Mouse (Mus musculus): ENCODE data around the gene Scp2d1. TPM values are rescaled to one million over a fixed set of nuclear protein-coding genes. Genes with fewer than 3 reads are reported as not detected.
A peak's percentile ranks its signal among the peaks of the same experiment; 100 is the strongest.
"Not testable (repeated sequence)": the region's sequence is repeated elsewhere in the genome, so short reads cannot be mapped to it uniquely, and the experiment has no call there.

Scp2d1 gene
- total RNA-seq (2021): not detected

DNA sequence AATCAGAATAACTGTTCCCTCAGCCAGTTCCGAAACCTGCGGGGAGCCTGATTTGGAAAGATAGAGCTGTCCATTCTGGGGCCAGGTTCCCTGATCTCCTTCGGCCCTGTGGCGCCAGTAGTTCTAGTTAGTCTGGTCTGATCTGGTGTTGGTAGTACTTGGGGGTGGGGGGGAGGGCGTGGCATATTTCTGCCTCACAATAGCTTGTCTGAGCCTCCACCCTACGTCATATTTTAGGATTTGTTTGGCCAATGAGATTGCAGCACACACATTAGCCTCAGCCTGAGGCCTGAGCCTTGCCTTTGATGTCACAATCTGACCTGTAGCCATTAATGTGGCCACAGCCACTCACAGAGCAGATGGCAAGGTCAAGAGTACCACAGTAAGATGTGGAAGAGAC, at the start of gene Scp2d1:
Gene Scp2d1 (plus strand): TSS at position 301 of the 400 bp plus-strand sequence.
- DNase-seq; intact Hi-C loops (cut with DNase I): not testable (repeated sequence)

DNA sequence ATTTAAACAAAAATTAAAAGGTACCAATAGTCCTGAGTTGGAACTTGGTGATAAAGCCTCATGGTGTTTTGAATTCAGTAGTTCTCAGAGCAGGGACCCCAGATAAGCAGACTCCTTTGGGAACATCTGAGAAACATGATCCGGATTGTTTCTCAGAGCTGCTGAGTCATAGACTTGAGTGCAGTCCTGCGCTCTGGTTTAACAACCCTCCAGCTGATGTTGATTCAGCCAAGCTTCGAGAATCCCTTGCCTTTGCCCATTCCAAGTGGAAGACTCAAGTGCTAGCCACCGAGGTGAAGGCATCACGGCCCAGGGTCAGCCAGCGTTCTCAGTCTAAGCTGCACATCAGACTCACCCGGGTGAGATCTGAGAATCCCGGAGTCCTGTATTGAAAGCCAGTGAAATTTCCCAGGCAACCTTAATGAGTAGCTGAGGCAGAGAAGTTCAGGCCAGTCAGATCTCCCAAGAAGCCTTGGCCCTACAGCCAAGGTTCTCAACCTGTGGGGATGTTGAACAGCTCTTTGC, 48.8 kb upstream of the Scp2d1 start:
- intact Hi-C loops (cut with DNase I): no loop called here

DNA sequence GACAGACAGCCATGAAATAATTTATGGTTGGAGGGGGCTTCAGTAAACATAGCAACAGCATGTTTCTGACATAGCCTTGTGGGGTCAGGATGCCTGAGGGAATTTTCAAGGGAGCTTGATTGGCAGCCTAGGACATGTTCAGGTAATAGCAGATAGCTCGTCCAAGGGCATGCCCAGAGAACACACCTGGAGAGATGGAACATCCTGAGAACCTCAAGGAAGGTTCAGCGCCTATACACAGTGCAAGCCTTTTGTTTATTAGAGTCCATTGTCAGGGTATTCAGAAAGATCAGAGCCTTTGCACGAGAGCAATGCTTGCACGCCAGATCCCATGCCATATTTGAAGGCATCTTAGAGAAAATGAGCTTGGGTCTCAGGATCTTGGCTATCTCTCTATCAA, 47.8 kb upstream of the Scp2d1 start:
- intact Hi-C loops (cut with DNase I): no loop called here
- no peak for DNase-seq

More for the DNA sequence above, 48.8 kb upstream of the Scp2d1 start:
- DNase-seq: peak; percentile 9 to 18

DNA sequence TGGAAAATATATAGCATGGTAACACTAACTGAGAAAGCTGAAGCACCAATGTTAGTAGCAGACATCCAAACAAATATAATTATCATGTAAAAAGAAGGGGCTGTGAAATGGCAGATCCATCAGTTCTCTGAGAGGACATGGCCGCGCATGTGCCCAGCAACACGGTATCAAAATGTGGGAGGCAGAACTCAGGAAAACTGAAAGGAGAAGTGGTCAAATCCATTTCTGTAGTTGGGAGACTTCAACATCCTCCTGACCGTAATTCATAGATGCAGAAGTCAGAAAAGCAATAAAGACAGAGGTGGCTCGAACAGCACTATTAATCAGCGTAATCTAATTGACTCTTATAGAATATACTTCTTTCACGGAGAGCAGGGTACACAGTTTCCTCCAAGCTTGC, 44.2 kb upstream of the Scp2d1 start:
- DNase-seq: no peak

DNA sequence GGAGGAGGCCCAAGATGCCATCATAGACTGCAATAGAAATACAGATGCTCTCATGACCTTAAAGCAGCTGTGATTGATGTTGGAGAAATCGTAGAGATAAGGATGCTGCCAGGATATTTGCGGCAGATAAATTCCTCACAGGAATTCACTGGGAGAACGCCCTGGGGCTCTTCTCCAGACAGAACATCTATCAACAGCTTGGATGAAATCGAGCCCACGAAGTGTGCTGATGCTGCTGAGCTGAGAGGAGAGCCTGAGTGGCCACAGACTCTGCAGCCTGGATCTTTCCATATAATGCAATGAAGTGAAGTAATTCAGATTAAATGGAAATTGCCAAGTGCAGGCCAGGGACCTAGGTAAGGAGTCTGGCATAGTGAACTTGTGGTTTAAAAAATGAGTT, 42.7 kb upstream of the Scp2d1 start:
- no peak for DNase-seq
- intact Hi-C loops (cut with DNase I): no loop called here

More for the DNA sequence above, 44.2 kb upstream of the Scp2d1 start:
- intact Hi-C loops (cut with DNase I): no loop called here

DNA sequence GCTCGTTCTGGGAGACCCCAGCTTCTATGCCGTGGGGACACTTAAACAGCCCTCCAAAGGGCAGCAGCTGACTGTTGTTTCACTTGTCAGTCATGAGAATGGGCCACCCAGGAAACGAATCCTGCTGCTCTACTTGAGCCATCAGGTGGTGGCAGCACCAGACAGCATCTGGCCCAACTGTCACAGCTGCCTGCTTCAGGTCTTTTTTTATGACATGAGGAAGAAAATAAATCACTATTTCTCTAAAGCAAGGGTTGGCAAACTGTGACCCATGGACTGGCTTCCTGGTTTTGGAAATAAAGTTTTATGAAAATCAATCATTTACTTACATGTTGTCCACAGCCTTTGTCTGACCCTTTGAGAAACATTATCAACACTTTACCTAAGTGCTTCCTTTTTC, 41.6 kb upstream of the Scp2d1 start:
- intact Hi-C loops (cut with DNase I): no loop called here
- DNase-seq: no peak

DNA sequence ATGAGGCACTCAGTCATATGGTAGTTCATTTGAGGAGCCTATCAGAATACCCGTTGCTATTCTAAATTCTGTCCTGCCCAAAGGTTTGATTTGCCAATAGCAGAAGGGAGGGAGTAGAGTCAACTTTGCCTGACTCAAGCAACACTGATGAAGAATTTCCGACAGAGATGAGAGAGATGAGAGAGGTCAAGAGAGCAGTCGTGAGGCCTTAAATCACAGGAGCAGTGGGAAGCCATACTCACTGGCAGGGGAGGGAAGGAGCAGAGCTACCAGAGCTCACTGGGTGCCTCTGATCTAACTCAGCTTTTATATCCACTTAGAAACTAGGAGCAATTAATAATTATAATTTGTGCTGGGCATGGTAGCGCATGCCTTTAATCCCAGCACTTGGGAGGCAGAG, 41.0 kb upstream of the Scp2d1 start:
- intact Hi-C loops (cut with DNase I): no loop called here
- DNase-seq: no peak

DNA sequence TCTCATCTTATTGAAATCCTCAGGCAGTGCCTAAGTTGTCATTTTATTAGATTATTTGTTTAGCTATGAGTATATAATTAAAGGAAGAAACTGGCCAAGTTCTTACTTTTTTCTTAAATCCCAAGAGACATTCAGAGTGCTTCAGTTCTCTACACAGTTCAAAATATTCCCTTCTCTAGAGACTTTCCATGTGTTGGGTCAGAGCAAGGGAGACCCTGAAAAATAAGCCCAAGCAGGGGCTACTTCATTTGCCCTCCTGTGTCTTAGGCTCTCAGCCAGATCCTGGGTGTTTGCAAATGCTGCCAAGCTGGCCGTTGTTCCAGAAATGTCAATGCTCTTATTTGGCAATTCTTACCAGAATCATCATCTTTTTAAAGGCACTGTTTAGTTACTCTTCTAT, 40.3 kb upstream of the Scp2d1 start:
- intact Hi-C loops (cut with DNase I): no loop called here
- no peak for DNase-seq

DNA sequence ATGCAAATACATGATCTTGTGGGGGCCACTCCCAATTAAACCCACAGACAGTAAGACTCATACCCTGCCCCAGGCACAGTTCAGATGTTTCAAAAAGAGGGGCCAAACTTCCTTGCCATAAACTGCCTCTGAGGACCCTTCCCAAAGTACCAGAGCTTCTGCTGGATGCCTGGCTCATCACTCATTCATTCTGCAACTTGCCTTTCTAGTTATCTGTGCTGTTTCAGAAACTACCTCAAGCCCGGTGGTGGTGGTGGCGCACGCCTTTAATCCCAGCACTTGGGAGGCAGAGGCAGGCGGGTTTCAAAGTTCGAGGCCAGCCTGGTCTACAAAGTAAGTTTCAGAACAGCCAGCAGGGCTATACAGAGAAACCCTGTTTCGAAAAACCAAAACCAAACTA, 39.6 kb upstream of the Scp2d1 start:
- no peak for DNase-seq
- intact Hi-C loops (cut with DNase I): no loop called here

DNA sequence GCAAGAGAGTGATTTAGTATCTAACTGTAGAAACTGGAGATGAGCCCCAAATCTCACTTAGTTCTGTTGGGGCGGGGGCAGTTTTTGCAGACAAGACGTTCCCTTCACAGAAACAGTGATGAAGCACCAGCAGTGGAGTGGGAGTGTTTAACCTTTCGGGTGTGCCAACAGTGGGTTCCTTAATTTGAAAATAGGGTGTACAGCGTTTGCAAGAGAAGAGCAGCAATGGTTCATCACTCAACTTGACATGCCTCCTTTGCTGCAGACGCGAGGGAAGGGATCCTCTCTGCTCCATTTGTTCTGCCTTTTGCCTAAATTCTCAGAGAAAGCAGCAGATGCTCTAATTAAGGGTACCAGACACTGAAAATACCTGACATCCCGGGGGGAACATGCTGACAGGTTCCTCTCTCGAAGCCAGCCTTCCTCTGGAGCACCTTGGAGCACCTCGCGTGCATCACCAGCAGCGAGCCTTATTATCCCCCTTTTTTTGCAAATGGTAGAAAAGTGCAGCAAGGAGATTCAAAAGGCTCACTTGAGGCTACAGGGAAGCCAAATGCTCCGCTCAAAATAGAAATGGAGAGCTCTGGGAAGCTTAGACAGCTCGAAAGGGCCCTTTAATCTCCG, 31.7 kb upstream of the Scp2d1 start:
- intact Hi-C loops (cut with DNase I): no loop called here
- DNase-seq: no peak

DNA sequence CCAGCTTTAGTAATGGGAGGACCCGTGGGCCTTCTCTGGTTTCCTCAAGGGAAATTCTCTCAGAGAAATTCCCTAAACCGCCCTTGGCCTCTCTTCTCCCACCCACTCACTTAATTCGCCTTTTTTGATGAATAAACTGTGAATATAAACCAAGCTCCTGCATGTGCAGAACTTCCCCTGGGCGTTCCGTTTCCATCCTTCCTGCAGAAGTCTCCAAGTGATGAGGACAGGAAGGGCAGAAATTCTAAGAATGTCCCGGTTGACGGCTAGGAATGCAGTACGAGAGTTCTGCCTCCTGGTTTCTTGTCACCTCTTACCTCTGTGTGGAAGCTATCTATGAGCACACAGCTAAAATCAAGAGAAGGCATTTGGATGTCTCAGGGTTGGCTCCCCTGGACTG, 25.9 kb upstream of the Scp2d1 start:
- no peak for DNase-seq
- intact Hi-C loops (cut with DNase I): no loop called here

DNA sequence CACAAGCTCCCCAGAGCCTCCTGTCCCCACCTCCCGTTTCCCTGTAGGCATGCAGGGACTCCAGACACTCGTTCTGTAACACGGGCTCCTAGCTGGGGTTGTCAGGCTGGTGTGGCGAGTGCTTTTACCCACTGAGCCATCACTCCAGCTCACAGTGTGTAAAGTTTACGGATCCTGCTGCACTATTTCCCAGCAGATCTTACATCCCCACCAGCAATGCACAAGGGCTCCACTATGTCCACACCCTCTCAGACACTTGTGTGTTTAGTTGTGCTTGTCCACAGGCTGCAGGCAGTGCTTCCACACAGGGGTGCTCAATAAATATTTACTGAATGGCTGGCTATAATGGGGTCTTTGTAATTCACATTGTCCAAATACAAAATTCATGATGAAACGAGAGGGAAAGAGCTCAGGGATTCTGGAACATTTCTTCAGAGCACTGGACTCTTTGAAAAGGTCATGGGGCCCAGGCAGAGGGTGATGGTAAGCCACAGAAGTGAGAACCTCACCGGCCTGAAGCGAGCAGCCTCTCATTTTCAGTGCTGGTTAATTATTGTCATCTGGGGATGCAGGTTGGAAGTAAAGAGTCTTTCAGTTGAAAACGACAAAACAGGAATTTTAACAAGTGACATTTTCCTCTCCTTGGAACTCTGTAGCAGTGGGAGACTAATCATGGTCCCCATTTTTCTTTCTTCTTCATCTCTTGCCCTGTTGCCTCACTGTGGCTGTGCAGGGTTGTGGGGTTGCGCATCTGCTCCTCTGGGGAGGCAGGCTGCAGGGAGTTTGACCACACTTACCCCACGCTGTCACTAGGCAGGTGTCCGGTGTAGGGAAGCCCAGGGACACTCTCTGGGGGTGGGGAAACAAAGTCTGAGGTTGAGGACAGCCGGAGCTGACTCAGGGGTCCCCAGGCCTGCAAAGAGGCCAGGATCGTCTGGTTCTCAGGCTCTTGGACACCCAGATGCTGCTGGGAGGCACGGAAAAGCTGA, 15.4 kb upstream of the Scp2d1 start:
- DNase-seq: no peak
- intact Hi-C loops (cut with DNase I): no loop called here

DNA sequence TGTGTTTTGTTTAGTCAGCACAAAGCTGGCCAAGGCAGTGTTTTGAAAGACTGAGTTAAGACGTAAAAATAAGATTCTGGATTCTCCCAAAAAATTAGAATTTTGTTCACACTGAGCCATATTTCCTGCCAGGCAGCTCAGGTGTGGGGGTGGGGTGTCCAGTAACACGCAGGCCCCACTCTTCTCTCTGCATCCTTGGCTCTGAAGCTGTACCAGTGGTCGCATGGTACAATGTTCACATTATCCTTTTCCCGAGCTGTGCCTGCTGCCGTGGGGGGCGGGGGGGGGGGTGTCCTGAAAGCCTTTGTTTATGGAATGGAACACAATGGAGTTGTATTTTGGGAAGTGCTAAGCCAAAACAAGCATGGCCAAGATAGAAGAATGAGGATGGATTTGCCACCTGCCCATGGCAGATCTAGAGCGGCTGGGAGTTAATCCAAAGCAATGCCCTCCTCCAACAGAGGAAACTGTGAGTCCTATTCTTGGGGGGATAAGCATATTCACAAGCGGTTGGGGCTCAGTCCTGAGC, 5.1 kb downstream of the Scp2d1 start:
- intact Hi-C loops (cut with DNase I): no loop called here

DNA sequence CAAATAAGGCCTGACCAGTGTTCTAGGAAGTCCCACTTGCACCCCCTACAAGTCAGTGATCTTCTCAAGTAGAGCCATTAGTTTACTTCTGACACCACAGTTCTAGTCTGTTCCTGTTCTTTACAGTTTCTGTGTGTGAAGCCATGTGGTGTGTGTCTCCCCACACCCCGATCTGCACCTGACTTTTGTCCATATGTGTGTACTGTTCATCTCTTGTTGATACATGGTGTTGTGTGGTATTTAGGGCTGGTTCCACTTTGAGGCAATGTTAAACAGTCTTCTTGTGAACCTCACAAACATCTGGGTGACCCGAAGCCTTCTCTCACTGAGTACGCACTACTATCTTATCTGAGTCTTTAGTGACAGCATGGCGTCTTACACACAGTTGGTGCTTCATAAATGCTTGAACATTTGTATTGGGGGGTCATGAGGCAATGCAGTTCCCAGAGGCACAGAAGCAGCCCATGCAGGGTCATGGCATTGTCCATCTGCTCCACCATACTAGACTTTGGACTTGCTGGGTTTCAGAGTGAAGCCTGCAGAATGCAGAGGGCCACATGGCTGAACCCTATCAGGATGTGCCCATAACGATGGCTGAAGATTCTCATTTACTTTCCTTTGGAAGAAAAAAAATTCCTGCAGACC, 13.3 kb downstream of the Scp2d1 start:
- no peak for DNase-seq
- intact Hi-C loops (cut with DNase I): no loop called here

More for the DNA sequence above, 5.1 kb downstream of the Scp2d1 start:
- DNase-seq: no peak

DNA sequence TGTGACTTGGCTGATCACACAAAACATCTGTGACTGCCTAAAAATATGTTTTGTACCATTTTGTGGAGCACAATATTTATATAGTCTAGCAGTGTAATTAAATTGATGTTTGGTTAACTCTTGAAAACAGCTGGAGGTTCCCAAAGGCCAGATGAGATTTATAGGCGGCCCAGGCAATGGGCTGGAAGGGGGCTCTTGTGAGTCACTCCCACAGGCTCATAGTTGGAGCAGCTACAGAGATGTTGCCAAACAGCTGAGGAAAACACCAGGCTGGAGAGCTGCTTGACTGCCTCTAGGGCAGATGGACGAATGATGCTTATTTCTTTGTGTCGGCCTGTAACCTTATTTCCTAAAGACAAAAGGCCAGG, 13.8 kb downstream of the Scp2d1 start:
- intact Hi-C loops (cut with DNase I): no loop called here
- DNase-seq: no peak

DNA sequence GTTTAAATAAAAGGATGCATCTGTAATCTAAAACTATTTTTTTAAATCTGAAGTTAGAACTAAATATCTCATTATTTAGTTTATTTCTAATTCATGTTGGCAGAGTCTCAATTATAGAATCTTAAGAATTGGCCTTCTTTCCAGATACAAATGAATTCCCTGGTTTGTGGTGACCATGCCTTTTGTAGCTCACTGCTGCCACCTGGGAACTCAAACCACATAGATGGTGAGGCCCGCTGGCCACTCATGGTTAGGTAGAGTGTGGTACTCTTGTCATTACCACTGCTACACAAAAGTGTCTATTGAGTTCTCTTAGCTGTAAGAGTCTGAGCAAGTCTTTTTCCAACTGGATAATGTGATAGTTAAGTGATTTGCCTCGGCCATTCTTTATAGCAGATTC, 45.4 kb downstream of the Scp2d1 start:
- intact Hi-C loops (cut with DNase I): loop anchor here (1.0 kb wide), 1 partner anchor 230 kb away; no protein-coding TSS in a partner anchor
- DNase-seq: peak; percentile 9 to 20

Other genes starting within 250 kb of the Scp2d1 start
- 100 to 1,000 TPM in 1 of 2 experiments, 10 to 100 TPM in 1; 91.7 to 105 TPM for gene Smim26, start 229.6 kb upstream of the Scp2d1 start, total RNA-seq (2021)
- 10 to 100 TPM; 14.5 to 15.7 TPM for gene Dtd1, start 223.8 kb upstream of the Scp2d1 start, total RNA-seq (2021)

Data from heart, postnatal 36 days (tissue).